Mouse (Mus musculus): Measurements from ENCODE around the gene Tmem132c. TPM values are rescaled to one million over a fixed set of nuclear protein-coding genes. Genes with fewer than 3 reads are reported as not detected.
"Not testable (repeated sequence)": the region's sequence is repeated elsewhere in the genome, so short reads cannot be mapped to it uniquely, and the experiment has no call there.

Tmem132c gene
- polyA plus RNA-seq, 1 experiment from 2014 or later, result 44.7 TPM

DNA sequence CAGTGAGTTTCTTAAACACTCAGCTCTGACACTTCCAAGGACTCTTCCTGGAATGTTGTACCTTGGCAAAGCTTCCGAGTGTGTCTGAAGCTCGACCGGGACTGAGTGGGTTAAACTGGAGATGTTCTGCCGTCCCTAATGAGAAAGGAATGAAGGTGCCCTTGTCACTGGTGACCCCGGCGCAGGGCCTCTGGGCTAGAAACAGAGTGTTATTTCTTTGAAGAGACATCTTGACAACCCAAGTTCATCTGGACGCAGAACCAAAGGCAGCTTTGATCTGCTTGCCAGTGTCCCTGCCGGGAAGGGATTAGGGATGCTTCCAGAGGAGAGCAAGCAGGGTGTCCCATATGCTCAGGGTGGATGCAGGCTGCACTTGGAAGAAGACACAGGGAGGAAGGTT is 114.2 kb downstream of the Tmem132c start:
- peaks cover 15% of the 10 kb centered on the region for H3K4me1 ChIP-seq
- 2% methylated on average over 8 of the region's 8 CpGs for WGBS
- H3K36me3 ChIP-seq, result peaks cover 36% of the 10 kb centered on the region
- H3K27ac ChIP-seq, result 0 out of 2 replicates have a peak overlapping the region, but pooled peaks have one; percentile 25
- no peaks in the 10 kb centered on the region for H3K9me3 ChIP-seq (replicated peaks)
- no peaks in the 10 kb centered on the region for H3K27me3 ChIP-seq (ENCODE audit: low read depth, poor library complexity, severe bottlenecking)
- DNase-seq (ENCODE audit: low spot score), result no peak
- no peak overlapping the region for H3K4me3 ChIP-seq

DNA sequence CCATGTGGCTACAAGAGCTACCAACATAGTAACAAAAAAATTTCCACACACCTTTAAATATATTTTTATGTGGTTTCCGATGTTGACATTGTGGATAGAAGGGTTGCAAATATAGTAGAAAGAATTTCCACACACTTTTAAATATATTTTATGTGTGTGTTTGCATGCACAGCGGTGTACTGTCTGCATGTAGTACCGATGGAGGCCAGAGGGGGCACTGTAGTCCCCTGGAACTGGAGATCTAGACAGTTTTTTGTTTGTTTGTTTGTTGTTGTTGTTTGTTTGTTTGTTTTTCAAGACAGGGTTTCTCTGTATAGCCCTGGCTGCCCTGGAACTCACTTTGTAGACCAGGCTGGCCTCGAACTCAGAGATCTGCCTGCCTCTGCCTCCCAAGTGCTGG is 116.3 kb downstream of the Tmem132c start:
- 84% methylated on average over 4 of the region's 4 CpGs for WGBS
- not testable (repeated sequence) for H3K27ac ChIP-seq; H3K27me3 ChIP-seq (ENCODE audit: low read depth, poor library complexity, severe bottlenecking)

DNA sequence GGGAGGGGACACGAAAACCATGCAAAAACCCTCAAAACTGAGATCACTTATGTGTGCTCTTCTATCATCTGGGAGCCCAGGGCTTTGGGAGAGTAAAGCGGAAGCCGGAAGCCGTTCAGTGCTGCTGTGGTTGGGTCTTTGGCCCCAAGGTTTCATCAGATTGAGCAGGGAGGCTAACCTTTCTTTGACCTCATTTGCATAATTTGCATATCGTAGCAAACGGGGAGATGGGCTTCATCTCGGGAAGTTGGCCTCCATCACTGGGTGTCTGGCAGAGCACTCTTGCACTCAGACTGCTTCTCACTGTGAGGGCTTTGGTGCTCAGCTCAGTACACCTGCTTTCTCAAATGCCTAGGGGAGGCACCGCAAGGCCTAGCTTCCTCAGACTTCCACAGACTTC is 119.5 kb downstream of the Tmem132c start:
- peaks cover 10% of the 10 kb centered on the region for H3K4me1 ChIP-seq
- peaks cover 36% of the 10 kb centered on the region for H3K36me3 ChIP-seq
- no peak overlapping the region for H3K4me3 ChIP-seq
- no peak for DNase-seq (ENCODE audit: low spot score)
- WGBS, result 68% methylated on average over 8 of the region's 8 CpGs
- H3K9me3 ChIP-seq (replicated peaks), result no peaks in the 10 kb centered on the region
- H3K27me3 ChIP-seq (ENCODE audit: low read depth, poor library complexity, severe bottlenecking), result no peaks in the 10 kb centered on the region
- no peak overlapping the region for H3K27ac ChIP-seq

More for the DNA sequence above, 116.3 kb downstream of the Tmem132c start:
- Histone ChIP-seq H3K4me1 (peaks cover 22% of the 10 kb centered on the region), H3K36me3 (peaks cover 29% of the 10 kb centered on the region)
- not testable (repeated sequence) for H3K9me3 ChIP-seq (replicated peaks); DNase-seq (ENCODE audit: low spot score); H3K4me3 ChIP-seq

DNA sequence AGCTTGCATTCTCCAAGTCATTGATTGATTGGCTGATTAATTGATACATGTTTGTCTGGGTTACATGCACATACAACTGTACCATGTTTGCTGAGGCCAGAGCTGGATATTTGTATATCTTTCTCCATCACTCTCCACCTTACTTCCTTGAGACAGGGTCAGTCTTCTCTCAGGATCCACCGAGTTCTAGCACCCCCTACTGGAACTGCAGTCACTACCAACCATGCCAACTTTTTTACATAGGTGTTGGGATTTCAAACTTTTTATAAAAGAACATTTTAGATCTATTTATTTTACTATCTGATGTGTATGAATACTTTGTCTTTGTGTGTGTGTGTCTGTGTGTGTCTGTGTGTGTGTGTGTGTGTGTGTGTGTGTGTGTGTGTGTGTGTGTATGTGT is 123.5 kb downstream of the Tmem132c start:
- DNase-seq (ENCODE audit: low spot score), result no peak
- no peaks in the 10 kb centered on the region for H3K27me3 ChIP-seq (ENCODE audit: low read depth, poor library complexity, severe bottlenecking)
- H3K4me1 ChIP-seq, result peaks cover 20% of the 10 kb centered on the region
- H3K9me3 ChIP-seq (replicated peaks), result no peaks in the 10 kb centered on the region
- no peak overlapping the region for H3K27ac ChIP-seq
- H3K4me3 ChIP-seq, result no peak overlapping the region
- peaks cover 27% of the 10 kb centered on the region for H3K36me3 ChIP-seq
- 24% methylated on average over 1 of the region's 1 CpGs for WGBS

DNA sequence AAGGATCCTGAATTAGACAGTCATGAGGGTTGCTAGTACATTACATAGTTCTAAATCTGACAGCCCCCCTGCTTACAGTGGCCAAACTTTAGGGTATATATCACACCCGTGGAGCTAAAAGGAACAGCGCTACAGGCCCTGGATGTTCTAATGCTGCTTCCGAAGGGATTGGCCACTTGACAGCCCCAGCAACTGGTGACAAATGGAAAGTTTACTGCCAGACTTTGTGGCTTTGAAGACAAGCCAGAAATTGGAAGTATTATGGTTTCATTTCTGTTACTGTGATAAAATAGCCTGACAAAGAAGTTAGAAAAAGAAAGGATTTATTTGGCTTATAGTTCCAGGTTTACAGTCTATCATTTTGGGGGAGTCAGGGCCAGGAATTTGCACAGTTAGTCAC is 126.6 kb downstream of the Tmem132c start:
- Histone ChIP-seq H3K36me3 (peaks cover 11% of the 10 kb centered on the region), H3K4me3 (no peak overlapping the region), H3K4me1 (peaks cover 37% of the 10 kb centered on the region), H3K9me3 (replicated peaks) (no peaks in the 10 kb centered on the region), H3K27me3 (ENCODE audit: low read depth, poor library complexity, severe bottlenecking) (no peaks in the 10 kb centered on the region), H3K27ac (no peak overlapping the region)
- WGBS, result 91% methylated on average over 3 of the region's 3 CpGs
- DNase-seq (ENCODE audit: low spot score), result no peak

DNA sequence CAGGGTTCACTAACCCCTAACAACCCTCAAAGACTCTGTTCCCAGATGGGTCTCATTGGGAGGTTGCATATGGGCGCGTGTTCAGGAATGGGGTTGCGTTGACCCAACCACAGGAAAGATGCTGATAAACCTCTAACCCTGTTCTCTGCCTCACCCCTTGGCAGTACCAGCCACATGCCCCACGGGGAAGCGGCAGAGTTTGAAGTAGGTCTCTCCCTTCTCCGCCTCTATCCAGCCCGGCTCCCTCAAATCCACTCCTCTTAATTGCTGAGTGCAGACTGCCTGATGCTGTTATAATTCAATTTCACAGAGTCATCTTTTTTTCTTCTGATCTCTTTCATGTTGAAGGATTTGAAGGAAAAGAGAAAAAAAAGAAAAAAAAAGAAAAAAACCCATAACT is 128.2 kb downstream of the Tmem132c start:
- DNase-seq (ENCODE audit: low spot score), result peak; percentile 41
- no peak overlapping the region for H3K4me3 ChIP-seq
- H3K4me1 ChIP-seq, result peaks cover 48% of the 10 kb centered on the region
- H3K36me3 ChIP-seq, result peaks cover 11% of the 10 kb centered on the region
- H3K27ac ChIP-seq, result peak overlapping the region; percentile 71
- 56% methylated on average over 7 of the region's 7 CpGs for WGBS
- H3K9me3 ChIP-seq (replicated peaks), result no peaks in the 10 kb centered on the region
- H3K27me3 ChIP-seq (ENCODE audit: low read depth, poor library complexity, severe bottlenecking), result no peaks in the 10 kb centered on the region

DNA sequence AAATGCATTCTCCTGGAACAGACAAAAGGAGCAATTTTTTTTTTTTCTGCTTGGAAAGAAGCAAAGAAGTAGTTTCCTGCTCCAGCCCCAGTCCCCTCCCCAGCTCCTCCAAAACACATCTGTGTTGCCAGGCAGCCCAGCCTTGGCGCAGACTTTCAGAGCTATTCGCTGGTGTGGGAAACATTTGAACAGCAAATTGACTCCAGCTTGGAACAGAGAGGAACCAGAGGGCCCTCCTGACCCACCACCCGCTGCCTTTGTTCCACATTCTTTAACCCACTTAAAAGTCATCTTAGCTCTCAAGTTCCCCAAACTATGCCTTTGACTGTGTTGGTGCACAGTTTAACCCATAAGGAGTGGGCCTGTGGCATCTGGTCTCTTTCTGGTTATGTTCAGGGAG is 128.9 kb downstream of the Tmem132c start:
- WGBS, result 14% methylated on average over 3 of the region's 3 CpGs
- Histone ChIP-seq H3K4me3 (peak overlapping the region; percentile 11; the same call in 1 of the 2 replicates), H3K27me3 (ENCODE audit: low read depth, poor library complexity, severe bottlenecking) (no peaks in the 10 kb centered on the region), H3K36me3 (peaks cover 10% of the 10 kb centered on the region), H3K27ac (peak overlapping the region; percentile 71), H3K4me1 (peaks cover 48% of the 10 kb centered on the region), H3K9me3 (replicated peaks) (no peaks in the 10 kb centered on the region)
- DNase-seq (ENCODE audit: low spot score), result peak; percentile 80

DNA sequence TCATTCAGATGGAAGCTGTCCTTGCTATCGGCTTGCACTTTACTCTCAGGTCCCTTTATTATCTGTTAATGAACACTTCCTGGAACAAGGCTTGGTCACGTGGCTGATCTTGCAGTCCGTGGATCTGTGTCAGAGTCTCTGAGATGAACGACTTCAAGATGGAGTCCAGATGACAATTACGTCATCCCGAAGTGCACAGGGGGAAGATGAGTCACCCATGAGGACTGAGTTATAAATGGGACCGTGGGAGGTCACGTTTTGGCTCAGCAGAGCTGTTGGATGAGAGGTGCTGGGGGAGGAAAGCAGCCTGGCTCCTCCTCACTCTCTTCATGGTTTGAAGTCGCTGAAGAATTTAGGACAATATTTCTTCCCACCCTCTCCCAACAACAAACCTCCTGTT is 132.6 kb downstream of the Tmem132c start:
- Histone ChIP-seq H3K36me3 (peaks cover 11% of the 10 kb centered on the region; the same call in 1 of the 2 replicates), H3K4me3 (no peak overlapping the region), H3K9me3 (replicated peaks) (no peaks in the 10 kb centered on the region), H3K27ac (no peak overlapping the region), H3K27me3 (ENCODE audit: low read depth, poor library complexity, severe bottlenecking) (no peaks in the 10 kb centered on the region), H3K4me1 (peaks cover 58% of the 10 kb centered on the region)
- no peak for DNase-seq (ENCODE audit: low spot score)
- WGBS, result 43% methylated on average over 9 of the region's 9 CpGs

DNA sequence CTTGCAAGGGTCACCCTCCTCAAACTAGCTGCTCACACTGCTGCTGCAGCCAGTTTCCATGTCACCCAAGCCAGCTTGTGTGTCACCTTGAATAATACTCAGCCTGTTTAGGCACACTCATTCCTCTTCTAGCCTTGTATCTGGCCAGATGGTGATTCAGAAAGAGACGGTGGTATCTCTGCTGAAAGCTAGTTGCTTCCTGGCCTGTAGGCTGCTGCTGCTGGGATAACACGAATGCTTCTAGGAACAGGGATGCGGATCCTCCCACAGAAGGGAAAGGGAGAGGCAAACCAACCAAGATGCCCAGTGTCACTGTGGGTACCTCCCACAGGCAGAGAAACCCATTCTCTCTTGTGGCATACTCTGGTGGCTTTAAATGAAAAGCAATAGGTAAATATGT is 134.0 kb downstream of the Tmem132c start:
- no peak for DNase-seq (ENCODE audit: low spot score)
- Histone ChIP-seq H3K4me1 (peaks cover 44% of the 10 kb centered on the region), H3K4me3 (no peak overlapping the region), H3K27ac (no peak overlapping the region), H3K9me3 (replicated peaks) (no peaks in the 10 kb centered on the region), H3K27me3 (ENCODE audit: low read depth, poor library complexity, severe bottlenecking) (no peaks in the 10 kb centered on the region), H3K36me3 (peaks cover 11% of the 10 kb centered on the region; the same call in 1 of the 2 replicates)
- WGBS, result 92% methylated on average over 3 of the region's 3 CpGs

DNA sequence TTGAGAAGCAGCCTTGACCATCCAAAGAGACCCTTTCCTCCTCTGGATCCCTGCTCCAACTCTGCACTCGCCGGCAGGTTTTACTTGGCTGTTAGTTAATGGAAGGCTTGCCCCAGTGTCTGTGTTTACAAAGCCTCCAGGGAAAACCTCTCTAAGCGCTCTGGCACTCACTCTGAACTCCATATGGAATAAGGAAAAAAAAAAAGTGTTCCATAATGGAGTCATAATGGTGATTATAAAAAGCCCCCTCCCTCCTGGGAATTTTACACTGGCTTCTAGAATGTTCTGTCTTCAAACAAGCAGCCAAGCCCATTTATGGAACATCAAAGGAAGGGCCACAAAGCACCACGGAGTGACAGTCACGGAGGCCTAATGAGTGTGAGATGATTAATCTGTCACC is 136.9 kb downstream of the Tmem132c start:
- no peak for DNase-seq (ENCODE audit: low spot score)
- Histone ChIP-seq H3K4me3 (no peak overlapping the region), H3K4me1 (peaks cover 23% of the 10 kb centered on the region), H3K27ac (no peak overlapping the region), H3K9me3 (replicated peaks) (no peaks in the 10 kb centered on the region), H3K36me3 (peaks cover 11% of the 10 kb centered on the region; the same call in 1 of the 2 replicates), H3K27me3 (ENCODE audit: low read depth, poor library complexity, severe bottlenecking) (no peaks in the 10 kb centered on the region)
- WGBS, result 34% methylated on average over 5 of the region's 5 CpGs

DNA sequence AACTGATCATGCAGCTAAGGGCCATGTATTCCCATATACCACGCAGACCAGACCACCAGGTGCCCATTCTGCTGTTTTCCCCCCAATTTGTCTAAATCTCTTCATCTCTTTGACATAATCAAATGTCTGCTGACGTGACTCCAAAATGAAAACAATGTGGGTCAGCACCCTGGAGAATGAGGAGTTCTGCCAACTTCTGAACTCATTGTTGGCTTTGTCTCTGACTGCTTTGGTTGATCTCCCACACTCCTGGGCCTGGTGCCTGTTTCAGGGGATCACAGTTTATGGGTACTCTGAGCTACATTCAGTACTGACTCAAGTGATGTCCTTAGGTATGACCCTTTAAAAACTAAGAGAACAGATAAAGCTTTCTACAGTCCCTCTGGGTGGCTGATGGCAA is 137.7 kb downstream of the Tmem132c start:
- Histone ChIP-seq H3K9me3 (replicated peaks) (no peaks in the 10 kb centered on the region), H3K4me1 (peaks cover 15% of the 10 kb centered on the region), H3K27me3 (ENCODE audit: low read depth, poor library complexity, severe bottlenecking) (no peaks in the 10 kb centered on the region), H3K36me3 (peaks cover 11% of the 10 kb centered on the region; the same call in 1 of the 2 replicates), H3K4me3 (no peak overlapping the region), H3K27ac (no peak overlapping the region)
- 90% methylated on average over 2 of the region's 2 CpGs for WGBS
- DNase-seq (ENCODE audit: low spot score), result no peak

DNA sequence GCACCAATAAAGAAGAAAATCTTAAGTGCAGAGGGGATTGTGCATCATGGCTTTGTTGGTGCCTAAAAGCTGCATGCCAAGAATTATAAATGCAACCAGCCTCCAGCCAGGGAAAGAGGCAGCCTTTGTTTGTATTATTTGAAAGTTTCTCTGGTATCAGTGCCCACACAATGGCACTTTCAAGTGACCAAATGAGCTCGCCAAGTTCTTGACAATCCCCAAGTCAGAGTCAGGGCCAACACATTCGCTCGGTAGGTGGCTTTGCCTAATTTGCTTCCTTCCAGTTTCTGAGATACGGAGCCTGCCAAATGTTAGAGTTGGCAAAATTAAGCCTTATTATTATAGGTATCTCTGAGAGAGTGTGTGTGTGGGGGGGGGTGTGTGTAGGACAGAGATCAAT is 139.6 kb downstream of the Tmem132c start:
- WGBS, result 84% methylated on average over 4 of the region's 4 CpGs

DNA sequence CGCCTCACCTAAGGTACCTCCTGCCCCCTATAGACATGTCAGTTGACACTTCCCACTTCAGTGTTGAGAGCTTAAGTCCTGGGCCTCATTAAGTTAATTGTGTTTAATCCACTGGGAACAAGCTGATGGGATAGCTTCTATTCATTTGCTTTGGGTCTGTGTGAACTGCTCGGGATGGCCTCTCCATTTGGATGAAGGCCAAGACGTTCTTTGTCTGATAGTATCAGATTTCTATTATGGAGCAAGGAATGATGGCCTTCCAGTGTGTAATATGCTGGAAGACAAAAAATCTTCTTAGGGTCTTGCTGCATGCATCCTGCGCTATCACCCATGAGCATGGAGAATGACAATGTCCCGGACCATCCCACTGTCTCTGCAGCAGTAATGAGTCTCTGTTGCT is 141.0 kb downstream of the Tmem132c start:
- Histone ChIP-seq H3K27me3 (ENCODE audit: low read depth, poor library complexity, severe bottlenecking) (no peaks in the 10 kb centered on the region), H3K27ac (no peak overlapping the region), H3K4me3 (no peak overlapping the region), H3K36me3 (peaks cover 10% of the 10 kb centered on the region), H3K9me3 (replicated peaks) (no peaks in the 10 kb centered on the region), H3K4me1 (peaks cover 14% of the 10 kb centered on the region)
- 88% methylated on average over 5 of the region's 5 CpGs for WGBS
- no peak for DNase-seq (ENCODE audit: low spot score)

More for the DNA sequence above, 139.6 kb downstream of the Tmem132c start:
- Histone ChIP-seq H3K27me3 (ENCODE audit: low read depth, poor library complexity, severe bottlenecking) (no peaks in the 10 kb centered on the region), H3K36me3 (peaks cover 9% of the 10 kb centered on the region), H3K4me3 (no peak overlapping the region), H3K9me3 (replicated peaks) (no peaks in the 10 kb centered on the region), H3K27ac (no peak overlapping the region), H3K4me1 (peaks cover 14% of the 10 kb centered on the region)
- no peak for DNase-seq (ENCODE audit: low spot score)

DNA sequence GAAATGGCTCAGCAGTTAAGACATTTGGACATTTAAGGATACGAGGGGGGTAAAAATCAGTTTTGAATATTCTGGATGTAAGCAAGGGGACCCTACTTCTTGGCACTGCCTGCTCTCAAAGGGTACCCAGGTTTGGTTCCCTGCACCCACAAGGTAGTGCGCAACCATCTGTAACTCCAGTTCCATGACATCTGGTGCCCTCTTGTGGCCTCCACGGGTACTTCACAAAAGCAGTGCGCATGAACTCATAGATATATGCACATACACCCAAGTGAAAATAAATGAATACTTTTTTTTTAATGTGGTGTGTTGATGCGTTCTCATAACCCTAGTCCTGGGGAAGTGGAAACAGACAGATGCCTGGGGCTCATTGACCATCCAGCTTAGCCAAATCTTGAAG is 149.6 kb downstream of the Tmem132c start:
- Histone ChIP-seq H3K9me3 (replicated peaks) (peaks cover 8% of the 10 kb centered on the region; the same call in 1 of the 2 replicates), H3K27me3 (ENCODE audit: low read depth, poor library complexity, severe bottlenecking) (no peaks in the 10 kb centered on the region), H3K4me3 (no peak overlapping the region), H3K27ac (no peak overlapping the region), H3K36me3 (peaks cover 14% of the 10 kb centered on the region), H3K4me1 (no peaks in the 10 kb centered on the region)
- DNase-seq (ENCODE audit: low spot score), result no peak
- 94% methylated on average over 5 of the region's 5 CpGs for WGBS

All from limb, embryonic 10.5 days (tissue).